Mouse (Mus musculus): ENCODE measurements around the gene Pitpnm3.

GRCm38 (mm10) chr11:72125781-72126180 is 9.8 kb downstream of the Pitpnm3 start:
- TF ChIP-seq GATA1 (IDR thresholded peaks at IDR 0.05; ENCODE audit: low read length) (no peak), TAL1 (IDR thresholded peaks at IDR 0.05; ENCODE audit: low read length) (no peak)
